Mouse (Mus musculus) kidney, adult 11 months (tissue): ENCODE results near the gene Cyb5b.
"Not testable (repeated sequence)": the region's sequence is repeated elsewhere in the genome, so short reads cannot be mapped to it uniquely, and the experiment has no call there.

Source experiments
- DNase-seq: peaks from one replicate; pipeline ENCODE4 v3.0.0; 2022

Cyb5b gene

GRCm38 (mm10) chr8:107181122-107181521 lies 30.7 kb downstream of the Cyb5b start:
- no peak for DNase-seq

- DNase-seq, result no peak
Measured at GRCm38 (mm10) chr8:107184996-107185395, 34.6 kb downstream of the Cyb5b start.

- DNase-seq, result no peak
Measured at GRCm38 (mm10) chr8:107186659-107187390, 36.4 kb downstream of the Cyb5b start.

- no peak for DNase-seq
Measured at GRCm38 (mm10) chr8:107187631-107188030, 37.2 kb downstream of the Cyb5b start.

GRCm38 (mm10) chr8:107192631-107193030 lies 42.2 kb downstream of the Cyb5b start:
- no peak for DNase-seq

- DNase-seq, result no peak
Measured at GRCm38 (mm10) chr8:107193331-107193730, 42.9 kb downstream of the Cyb5b start.

- no peak for DNase-seq
Measured at GRCm38 (mm10) chr8:107194786-107195451, 44.5 kb downstream of the Cyb5b start.

- DNase-seq, result peak; percentile 50
Measured at GRCm38 (mm10) chr8:107197901-107198826, 47.7 kb downstream of the Cyb5b start.

- no peak for DNase-seq
Measured at GRCm38 (mm10) chr8:107205164-107205563, 54.7 kb downstream of the Cyb5b start.

- peak; percentile 84 for DNase-seq
Measured at GRCm38 (mm10) chr8:107205701-107206561, 55.5 kb downstream of the Cyb5b start.

- no peak for DNase-seq
Measured at GRCm38 (mm10) chr8:107206782-107207525, 56.5 kb downstream of the Cyb5b start.

GRCm38 (mm10) chr8:107209185-107209584 lies 58.7 kb downstream of the Cyb5b start:
- no peak for DNase-seq

- no peak for DNase-seq
Measured at GRCm38 (mm10) chr8:107212006-107212405, 61.6 kb downstream of the Cyb5b start.

GRCm38 (mm10) chr8:107217230-107217629 lies 66.8 kb downstream of the Cyb5b start:
- not testable (repeated sequence) for DNase-seq

- DNase-seq, result no peak
Measured at GRCm38 (mm10) chr8:107218091-107218490, 67.7 kb downstream of the Cyb5b start.

- no peak for DNase-seq
Measured at GRCm38 (mm10) chr8:107219078-107219477, 68.6 kb downstream of the Cyb5b start.

- DNase-seq, result no peak
Measured at GRCm38 (mm10) chr8:107221924-107222851, 71.7 kb downstream of the Cyb5b start.

GRCm38 (mm10) chr8:107226183-107226582 lies 75.7 kb downstream of the Cyb5b start:
- peak; percentile 30 for DNase-seq

GRCm38 (mm10) chr8:107227011-107227626 lies 76.7 kb downstream of the Cyb5b start:
- DNase-seq, result no peak

- DNase-seq, result no peak
Measured at GRCm38 (mm10) chr8:107233251-107233650, 82.8 kb downstream of the Cyb5b start.
